Mouse (Mus musculus) gastrocnemius, postnatal 10 days (tissue): ENCODE measurements around the gene Tmem208. TPM values are rescaled to one million over a fixed set of nuclear protein-coding genes. Genes with fewer than 3 reads are reported as not detected.

Experiments
- DNase-seq: peaks from one replicate; pipeline ENCODE4 v3.0.0; 2021; ENCODE audit warnings: mixed read lengths
- microRNA-seq, 2 experiments: library from miRNA; unstranded; fragments of <30 nt; microRNA quantifications; one replicate each; pipeline ENCODE4 v1.2.0; 2021
- total RNA-seq, 2 experiments: library from RNA; stranded (reverse); gene quantifications; 2 replicates each; pipeline ENCODE4 v1.2.3; 2021

The Tmem208 gene
- total RNA-seq, 2 experiments from 2014 or later = 23.6 to 27.1 TPM

- DNase-seq = no peak
Observed at GRCm38 (mm10) chr8:105354549-105354948, 28.4 kb downstream of the Tmem208 start.

- no peak for DNase-seq
Observed at GRCm38 (mm10) chr8:105355179-105356024, 29.2 kb downstream of the Tmem208 start.

- DNase-seq = no peak
Observed at GRCm38 (mm10) chr8:105356681-105357080, 30.5 kb downstream of the Tmem208 start.

- no peak for DNase-seq
Observed at GRCm38 (mm10) chr8:105359208-105359607, 33.1 kb downstream of the Tmem208 start.

- no peak for DNase-seq
Observed at GRCm38 (mm10) chr8:105359646-105360045, 33.5 kb downstream of the Tmem208 start.

- DNase-seq = no peak
Observed at GRCm38 (mm10) chr8:105361751-105362702, 35.9 kb downstream of the Tmem208 start.

GRCm38 (mm10) chr8:105367107-105367506 is 41.0 kb downstream of the Tmem208 start:
- no peak for DNase-seq

GRCm38 (mm10) chr8:105372473-105372872 is 46.3 kb downstream of the Tmem208 start:
- no peak for DNase-seq

GRCm38 (mm10) chr8:105373032-105373431 is 46.9 kb downstream of the Tmem208 start, which contains the start of gene Plekhg4:
Gene Plekhg4, plus strand, starts transcription at chr8:105373274.
- DNase-seq = no peak

GRCm38 (mm10) chr8:105374513-105374966 is 48.4 kb downstream of the Tmem208 start:
- no peak for DNase-seq

GRCm38 (mm10) chr8:105378673-105379072 is 52.5 kb downstream of the Tmem208 start:
- peak; percentile 48 for DNase-seq

- DNase-seq = no peak
Observed at GRCm38 (mm10) chr8:105380308-105380707, 54.2 kb downstream of the Tmem208 start.

- no peak for DNase-seq
Observed at GRCm38 (mm10) chr8:105384070-105384469, 57.9 kb downstream of the Tmem208 start.

Small RNA genes within 50 kb of the gene (microRNA-seq; reads per million reads assigned to microRNA genes)
- 0 reads per million in 2 experiments for gene Gm27320
- 452 to 557 reads per million in 2 experiments for gene Mir328

Other genes starting within 250 kb of the Tmem208 start
- gene Ces3b, start 242.6 kb upstream of the Tmem208 start, total RNA-seq = not detected
- gene Ces4a, start 194.6 kb upstream of the Tmem208 start, total RNA-seq = not detected
- 10 to 100 TPM; 39.8 to 46.9 TPM for gene Cbfb, start 155.7 kb upstream of the Tmem208 start, total RNA-seq
- gene D230025D16Rik, start 101.2 kb upstream of the Tmem208 start, total RNA-seq = 10 to 100 TPM; 16.1 to 18.4 TPM
- 1 to 10 TPM; 8.6 to 9.9 TPM for gene B3gnt9, start 71.2 kb upstream of the Tmem208 start, total RNA-seq
- gene Tradd, start 61.7 kb upstream of the Tmem208 start, total RNA-seq = 1 to 10 TPM; 3.3 to 4.4 TPM
- 1 to 10 TPM in 1 of 2 experiments, under 1 TPM in 1; 0.85 to 1.6 TPM for gene Fbxl8, start 61.7 kb upstream of the Tmem208 start, total RNA-seq
- gene Hsf4, start 56.6 kb upstream of the Tmem208 start, total RNA-seq = under 1 TPM; 0.42 to 0.70 TPM
- 10 to 100 TPM; 22.3 to 22.8 TPM for gene Nol3, start 50.2 kb upstream of the Tmem208 start, total RNA-seq
- gene 4931428F04Rik, start 36.5 kb upstream of the Tmem208 start, total RNA-seq = 1 to 10 TPM; 2.3 to 3.1 TPM
- 1 to 10 TPM; 3.9 to 9.1 TPM for gene Exoc3l, start 30.3 kb upstream of the Tmem208 start, total RNA-seq
- 10 to 100 TPM; 18.7 to 22.3 TPM for gene E2f4, start 28.7 kb upstream of the Tmem208 start, total RNA-seq
- under 1 TPM; 0.77 to 0.80 TPM for gene Elmo3, start 20.8 kb upstream of the Tmem208 start, total RNA-seq
- gene Lrrc29, start 76 bp upstream of the Tmem208 start, total RNA-seq = 1 to 10 TPM; 1.5 to 2.4 TPM
- 10 to 100 TPM in 1 of 2 experiments, 1 to 10 TPM in 1; 8.9 to 14.7 TPM for gene Fhod1, start 21.6 kb downstream of the Tmem208 start, total RNA-seq
- gene Slc9a5, start 22.5 kb downstream of the Tmem208 start, total RNA-seq = 1 to 10 TPM; 1.4 to 2.4 TPM
- under 1 TPM; 0.07 to 0.79 TPM for gene Plekhg4, start 46.9 kb downstream of the Tmem208 start, total RNA-seq
- gene Kctd19, start 87.1 kb downstream of the Tmem208 start, total RNA-seq = under 1 TPM in 1 of 2 experiments, not detected in 1; 0.07 TPM
- 1 to 10 TPM in 1 of 2 experiments, under 1 TPM in 1; 0.93 to 1.1 TPM for gene Lrrc36, start 87.2 kb downstream of the Tmem208 start, total RNA-seq
- gene Tppp3, start 145.2 kb downstream of the Tmem208 start, total RNA-seq = 100 to 1,000 TPM; 260 to 285 TPM
- gene Zdhhc1, start 170.5 kb downstream of the Tmem208 start, total RNA-seq = 10 to 100 TPM; 10.9 to 15.9 TPM
- gene Hsd11b2, start 192.4 kb downstream of the Tmem208 start, total RNA-seq = 1 to 10 TPM; 4.4 to 4.5 TPM
- gene Atp6v0d1, start 239.7 kb downstream of the Tmem208 start, total RNA-seq = 10 to 100 TPM; 49.3 to 54.2 TPM